Mouse (Mus musculus): ENCODE data around the gene Fam78b. TPM values are rescaled to one million over a fixed set of nuclear protein-coding genes. Genes with fewer than 3 reads are reported as not detected.

Gene Fam78b
- polyA plus RNA-seq, 1 experiment from 2014 or later, result 0.63 TPM

DNA sequence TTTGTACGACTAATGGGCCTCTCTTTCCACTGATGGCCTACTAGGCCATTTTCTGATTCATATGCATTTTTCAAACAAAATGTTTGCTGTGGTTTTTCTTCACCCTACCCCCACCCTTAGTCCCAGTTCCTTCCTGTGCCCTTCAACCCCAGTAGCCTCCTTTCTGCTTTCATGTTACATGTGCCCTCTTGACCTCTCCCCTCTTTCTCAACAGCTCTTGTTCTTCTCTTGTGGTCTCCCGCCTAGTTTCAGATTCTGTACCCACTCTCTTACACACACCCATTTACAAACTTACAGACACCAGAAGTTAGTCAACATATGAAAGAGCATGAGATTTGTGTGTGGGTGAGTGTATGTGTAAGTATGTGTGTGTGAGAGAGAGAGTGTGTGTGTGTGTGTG, 3.4 kb downstream of the Fam78b start:
- Histone ChIP-seq H3K9me3 (no peaks in the 10 kb centered on the region), H3K4me3 (no peak overlapping the region), H3K4me2 (no peak overlapping the region), H3K9ac (no peak overlapping the region), H3K36me3 (no peaks in the 10 kb centered on the region), H3K4me1 (peaks cover 13% of the 10 kb centered on the region), H3K27ac (replicated peaks) (no peak overlapping the region), H3K27me3 (replicated peaks) (peaks cover 39% of the 10 kb centered on the region)
- WGBS, result 65% methylated on average over 2 of the region's 2 CpGs
- ATAC-seq (ENCODE audit: extremely low read depth, insufficient number of reproducible peaks, low FRiP score, low TSS enrichment), result no peak

GRCm38 (mm10) chr1:167007341-167007740, 6.1 kb downstream of the Fam78b start:
- H3K27ac ChIP-seq (replicated peaks), result no peak overlapping the region
- H3K9ac ChIP-seq, result no peak overlapping the region
- no peaks in the 10 kb centered on the region for H3K9me3 ChIP-seq
- H3K27me3 ChIP-seq (replicated peaks), result peaks cover 18% of the 10 kb centered on the region
- H3K36me3 ChIP-seq, result no peaks in the 10 kb centered on the region
- peaks cover 2% of the 10 kb centered on the region for H3K4me1 ChIP-seq
- ATAC-seq (ENCODE audit: extremely low read depth, insufficient number of reproducible peaks, low FRiP score, low TSS enrichment), result no peak
- no peak overlapping the region for H3K4me3 ChIP-seq
- 75% methylated on average over 6 of the region's 6 CpGs for WGBS
- no peak overlapping the region for H3K4me2 ChIP-seq

DNA sequence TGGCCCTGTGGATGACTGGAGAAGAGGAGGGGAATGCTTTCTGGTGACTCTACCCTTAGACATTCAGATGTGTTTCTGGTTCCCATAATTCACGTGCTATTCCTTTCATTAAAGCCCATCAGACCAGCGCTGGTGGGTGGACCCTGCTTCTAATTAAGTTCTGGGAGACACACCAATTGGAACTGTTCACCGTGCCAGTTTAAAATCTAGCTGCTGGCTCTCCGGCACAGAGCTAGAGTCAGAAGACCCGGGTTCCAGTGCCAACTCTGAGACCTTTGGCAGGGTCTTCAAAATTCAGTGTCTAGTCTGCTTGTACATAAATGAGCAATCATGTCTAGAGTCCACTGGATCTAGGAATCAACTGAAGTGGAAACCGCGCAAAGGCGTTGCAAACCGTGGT, 9.0 kb downstream of the Fam78b start:
- WGBS, result 69% methylated on average over 9 of the region's 9 CpGs
- Histone ChIP-seq H3K27ac (replicated peaks) (no peak overlapping the region), H3K27me3 (replicated peaks) (no peaks in the 10 kb centered on the region; the same call in 1 of the 2 replicates), H3K9ac (no peak overlapping the region), H3K4me2 (no peak overlapping the region), H3K4me1 (no peaks in the 10 kb centered on the region), H3K36me3 (no peaks in the 10 kb centered on the region), H3K9me3 (no peaks in the 10 kb centered on the region), H3K4me3 (no peak overlapping the region)
- no peak for ATAC-seq (ENCODE audit: extremely low read depth, insufficient number of reproducible peaks, low FRiP score, low TSS enrichment)

DNA sequence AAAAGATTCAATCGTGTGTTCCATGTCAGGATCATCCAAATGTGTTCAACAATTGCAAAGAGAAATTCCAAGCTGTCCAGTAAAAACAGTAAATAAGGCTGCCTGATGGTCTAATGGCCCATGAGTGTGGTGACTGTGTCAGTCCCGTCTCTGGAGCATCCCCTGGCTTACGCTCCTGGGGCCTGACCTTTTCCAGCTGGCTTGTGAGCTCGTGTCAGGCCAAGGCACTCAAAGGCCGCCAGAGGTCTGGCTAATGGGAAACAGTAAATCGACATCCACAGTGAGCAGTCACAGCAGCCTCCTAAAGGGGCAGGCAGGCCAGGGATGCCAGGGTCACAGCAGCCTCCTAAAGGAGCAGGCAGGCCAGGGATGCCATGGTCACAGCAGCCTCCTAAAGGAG, 10.1 kb downstream of the Fam78b start:
- no peak for ATAC-seq (ENCODE audit: extremely low read depth, insufficient number of reproducible peaks, low FRiP score, low TSS enrichment)
- Histone ChIP-seq H3K9me3 (no peaks in the 10 kb centered on the region), H3K4me1 (no peaks in the 10 kb centered on the region), H3K36me3 (no peaks in the 10 kb centered on the region), H3K27me3 (replicated peaks) (no peaks in the 10 kb centered on the region; the same call in 1 of the 2 replicates), H3K27ac (replicated peaks) (no peak overlapping the region), H3K9ac (no peak overlapping the region), H3K4me3 (no peak overlapping the region), H3K4me2 (no peak overlapping the region)
- WGBS, result 34% methylated on average over 6 of the region's 6 CpGs

GRCm38 (mm10) chr1:167012616-167013015, 11.4 kb downstream of the Fam78b start:
- no peak for ATAC-seq (ENCODE audit: extremely low read depth, insufficient number of reproducible peaks, low FRiP score, low TSS enrichment)
- no peaks in the 10 kb centered on the region; the same call in 1 of the 2 replicates for H3K27me3 ChIP-seq (replicated peaks)
- H3K36me3 ChIP-seq, result no peaks in the 10 kb centered on the region
- no peak overlapping the region for H3K4me3 ChIP-seq
- H3K4me2 ChIP-seq, result no peak overlapping the region
- 83% methylated on average over 8 of the region's 8 CpGs for WGBS
- no peaks in the 10 kb centered on the region for H3K4me1 ChIP-seq
- H3K9me3 ChIP-seq, result no peaks in the 10 kb centered on the region
- no peak overlapping the region for H3K27ac ChIP-seq (replicated peaks)
- H3K9ac ChIP-seq, result no peak overlapping the region

DNA sequence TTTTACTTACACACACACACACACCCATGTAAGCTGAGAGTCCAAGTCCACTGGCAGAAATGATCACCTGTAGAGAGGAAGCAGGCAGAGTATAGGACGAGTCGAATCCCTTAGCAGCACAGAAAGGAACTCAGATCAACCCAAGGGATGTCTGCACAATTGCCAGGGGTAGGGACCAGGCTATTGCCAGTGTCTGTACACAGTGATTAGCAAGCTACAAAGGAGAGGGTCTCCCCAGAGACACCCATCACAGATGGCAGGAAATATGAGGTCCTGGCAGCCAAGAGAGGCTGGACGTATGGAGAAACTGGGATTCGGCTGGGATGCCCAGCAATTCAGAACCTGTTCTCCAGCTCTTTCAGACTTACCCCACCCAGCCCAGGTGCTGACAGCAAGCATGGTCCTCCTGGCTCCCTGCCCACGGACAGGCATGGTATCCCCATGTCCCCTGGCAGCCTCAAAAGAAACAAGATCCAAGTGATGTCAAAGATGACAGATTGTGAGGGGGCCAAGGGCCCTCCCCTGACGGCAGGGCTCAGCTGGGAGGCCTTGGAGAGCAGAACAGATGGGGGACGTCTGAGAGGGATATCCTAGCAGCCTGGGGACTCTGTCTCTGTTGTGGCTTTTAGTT, 12.1 kb downstream of the Fam78b start:
- H3K4me2 ChIP-seq, result no peak overlapping the region
- no peaks in the 10 kb centered on the region for H3K36me3 ChIP-seq
- H3K4me3 ChIP-seq, result no peak overlapping the region
- H3K27me3 ChIP-seq (replicated peaks), result no peaks in the 10 kb centered on the region; the same call in 1 of the 2 replicates
- H3K27ac ChIP-seq (replicated peaks), result no peak overlapping the region
- no peaks in the 10 kb centered on the region for H3K9me3 ChIP-seq
- ATAC-seq (ENCODE audit: extremely low read depth, insufficient number of reproducible peaks, low FRiP score, low TSS enrichment), result no peak
- no peaks in the 10 kb centered on the region for H3K4me1 ChIP-seq
- no peak overlapping the region for H3K9ac ChIP-seq
- 44% methylated on average over 7 of the region's 7 CpGs for WGBS

DNA sequence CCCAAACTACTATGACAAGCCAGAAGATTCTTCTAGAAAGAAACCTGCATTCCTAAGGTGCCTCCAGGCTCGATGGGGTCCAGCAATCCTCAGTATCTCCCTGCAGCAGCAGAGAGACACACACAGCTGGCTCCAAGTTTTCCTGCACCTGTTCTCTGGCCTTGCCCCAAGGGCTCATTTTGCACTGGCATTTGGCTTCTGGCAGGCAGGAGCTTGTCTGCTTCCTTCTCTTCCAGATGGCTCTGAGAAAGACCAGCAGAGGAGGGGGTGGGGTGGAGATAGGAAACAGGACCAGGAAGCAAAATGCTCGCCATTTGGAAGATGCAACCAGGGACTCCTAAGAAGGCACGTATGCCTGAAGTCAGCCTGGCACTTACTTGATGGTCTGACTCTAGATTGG, 15.1 kb downstream of the Fam78b start:
- 39% methylated on average over 3 of the region's 3 CpGs for WGBS
- H3K36me3 ChIP-seq, result no peaks in the 10 kb centered on the region
- H3K4me1 ChIP-seq, result no peaks in the 10 kb centered on the region
- no peak overlapping the region for H3K4me3 ChIP-seq
- no peak overlapping the region for H3K9ac ChIP-seq
- H3K27ac ChIP-seq (replicated peaks), result no peak overlapping the region
- H3K9me3 ChIP-seq, result no peaks in the 10 kb centered on the region
- H3K27me3 ChIP-seq (replicated peaks), result no peaks in the 10 kb centered on the region; the same call in 1 of the 2 replicates
- ATAC-seq (ENCODE audit: extremely low read depth, insufficient number of reproducible peaks, low FRiP score, low TSS enrichment), result no peak
- no peak overlapping the region for H3K4me2 ChIP-seq

DNA sequence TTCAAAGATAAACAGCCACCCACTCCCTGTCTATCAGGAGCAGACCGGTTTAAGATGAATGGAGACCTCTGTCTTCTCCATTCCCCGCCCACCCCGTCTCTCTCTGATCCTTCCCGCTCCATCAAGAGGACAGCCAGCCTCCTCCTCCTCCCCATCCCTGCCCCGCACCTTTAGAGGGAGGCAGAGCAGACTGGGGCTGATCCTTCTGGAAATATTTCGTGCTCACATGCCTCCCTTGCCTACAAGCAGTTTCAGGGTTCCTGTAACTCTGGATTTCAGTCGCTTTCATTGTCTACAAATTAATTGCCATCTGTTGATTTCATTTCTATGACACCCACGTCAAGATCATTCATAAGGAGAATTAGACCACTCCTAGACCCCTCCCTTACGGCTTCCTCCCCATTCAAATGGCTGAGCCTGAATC, 20.8 kb downstream of the Fam78b start:
- Histone ChIP-seq H3K9ac (no peak overlapping the region), H3K4me2 (no peak overlapping the region), H3K4me1 (no peaks in the 10 kb centered on the region), H3K36me3 (no peaks in the 10 kb centered on the region), H3K27ac (replicated peaks) (no peak overlapping the region), H3K27me3 (replicated peaks) (no peaks in the 10 kb centered on the region), H3K4me3 (no peak overlapping the region), H3K9me3 (no peaks in the 10 kb centered on the region)
- ATAC-seq (ENCODE audit: extremely low read depth, insufficient number of reproducible peaks, low FRiP score, low TSS enrichment), result no peak
- WGBS, result 55% methylated on average over 9 of the region's 9 CpGs

DNA sequence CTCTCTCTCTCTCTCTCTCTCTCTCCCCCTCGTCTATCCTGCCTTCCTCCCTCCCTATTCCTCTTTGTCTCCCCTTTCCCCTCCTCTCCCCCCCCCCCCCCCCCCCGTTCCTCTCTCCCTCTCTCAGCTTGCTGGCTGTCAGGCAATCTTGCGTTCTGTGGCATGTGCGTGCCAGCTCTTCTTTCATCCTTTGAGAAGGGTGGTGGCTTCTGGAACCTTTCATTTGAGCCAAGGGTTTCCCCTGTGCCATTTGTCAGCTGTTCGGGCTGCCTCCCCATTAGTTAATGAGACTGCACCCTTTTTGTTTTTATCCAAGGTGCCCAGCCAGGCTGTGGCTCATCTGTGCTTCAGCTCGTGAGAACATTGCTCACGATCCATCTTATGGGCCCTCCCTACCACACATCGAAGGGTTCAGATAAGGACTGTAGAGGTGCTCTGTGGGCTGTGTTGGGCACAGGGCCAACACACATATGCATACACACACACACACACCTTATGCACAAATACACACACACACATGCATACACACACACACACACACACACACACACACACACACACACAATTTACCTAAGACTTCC, 21.4 kb downstream of the Fam78b start:
- ATAC-seq (ENCODE audit: extremely low read depth, insufficient number of reproducible peaks, low FRiP score, low TSS enrichment), result no peak

GRCm38 (mm10) chr1:167023794-167024193, 22.6 kb downstream of the Fam78b start:
- no peaks in the 10 kb centered on the region for H3K4me1 ChIP-seq
- H3K9ac ChIP-seq, result no peak overlapping the region
- WGBS, result 82% methylated on average over 11 of the region's 11 CpGs
- no peak overlapping the region for H3K27ac ChIP-seq (replicated peaks)
- H3K36me3 ChIP-seq, result no peaks in the 10 kb centered on the region
- no peak for ATAC-seq (ENCODE audit: extremely low read depth, insufficient number of reproducible peaks, low FRiP score, low TSS enrichment)
- peaks cover 9% of the 10 kb centered on the region for H3K9me3 ChIP-seq
- no peak overlapping the region for H3K4me2 ChIP-seq
- no peaks in the 10 kb centered on the region for H3K27me3 ChIP-seq (replicated peaks)
- H3K4me3 ChIP-seq, result no peak overlapping the region

More for the DNA sequence above, 21.4 kb downstream of the Fam78b start:
- Histone ChIP-seq H3K9ac (no peak overlapping the region), H3K27me3 (replicated peaks) (no peaks in the 10 kb centered on the region), H3K9me3 (peaks cover 5% of the 10 kb centered on the region), H3K4me3 (no peak overlapping the region), H3K4me1 (no peaks in the 10 kb centered on the region), H3K36me3 (no peaks in the 10 kb centered on the region), H3K27ac (replicated peaks) (no peak overlapping the region), H3K4me2 (no peak overlapping the region)
- WGBS, result 64% methylated on average over 7 of the region's 8 CpGs

GRCm38 (mm10) chr1:167024961-167025360, 23.7 kb downstream of the Fam78b start:
- Histone ChIP-seq H3K27me3 (replicated peaks) (no peaks in the 10 kb centered on the region), H3K9ac (no peak overlapping the region), H3K36me3 (no peaks in the 10 kb centered on the region), H3K4me1 (no peaks in the 10 kb centered on the region), H3K27ac (replicated peaks) (no peak overlapping the region), H3K9me3 (peaks cover 9% of the 10 kb centered on the region), H3K4me2 (no peak overlapping the region), H3K4me3 (no peak overlapping the region)
- ATAC-seq (ENCODE audit: extremely low read depth, insufficient number of reproducible peaks, low FRiP score, low TSS enrichment), result no peak
- 51% methylated on average over 4 of the region's 4 CpGs for WGBS

DNA sequence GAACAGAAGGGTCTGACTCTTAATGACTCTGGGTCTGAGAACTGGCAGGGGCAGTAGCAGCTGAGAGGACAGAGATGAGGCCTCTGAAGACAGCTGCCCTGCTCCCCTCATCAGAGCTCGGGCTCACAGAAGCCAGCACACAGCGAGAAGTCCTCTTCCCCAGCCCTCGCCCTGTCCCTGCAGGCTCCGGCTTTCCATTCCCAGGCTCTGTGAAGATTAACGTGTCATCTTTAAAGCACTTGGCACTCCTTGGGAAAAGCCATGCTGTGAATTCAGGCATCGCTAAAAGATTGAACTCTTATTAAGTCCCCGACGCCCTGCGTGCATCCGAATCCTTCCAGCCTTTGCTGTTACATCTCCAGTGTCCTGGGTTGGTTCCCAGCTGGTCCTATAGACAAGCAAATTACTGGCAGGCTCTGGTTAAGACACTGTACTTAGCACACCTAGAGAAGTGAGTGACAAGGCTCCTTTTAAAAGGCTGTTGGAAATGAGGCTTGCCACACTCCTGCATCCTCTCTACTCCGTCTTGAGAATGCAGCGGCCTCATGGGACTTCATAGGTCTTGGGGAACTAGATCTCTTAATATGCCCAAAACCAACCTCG, 30.9 kb downstream of the Fam78b start:
- H3K9ac ChIP-seq, result no peak overlapping the region
- no peaks in the 10 kb centered on the region for H3K36me3 ChIP-seq
- ATAC-seq (ENCODE audit: extremely low read depth, insufficient number of reproducible peaks, low FRiP score, low TSS enrichment), result no peak
- peaks cover 9% of the 10 kb centered on the region for H3K9me3 ChIP-seq
- H3K4me3 ChIP-seq, result no peak overlapping the region
- H3K27ac ChIP-seq (replicated peaks), result no peak overlapping the region
- peaks cover 5% of the 10 kb centered on the region; the same call in 1 of the 2 replicates for H3K4me1 ChIP-seq
- no peak overlapping the region for H3K4me2 ChIP-seq
- 59% methylated on average over 13 of the region's 13 CpGs for WGBS
- H3K27me3 ChIP-seq (replicated peaks), result no peaks in the 10 kb centered on the region

Measured in heart, embryonic 13.5 days (tissue).